Mouse (Mus musculus): ENCODE data around the gene Syn3. TPM values are rescaled to one million over a fixed set of nuclear protein-coding genes. Genes with fewer than 3 reads are reported as not detected.

Gene Syn3
- polyA plus RNA-seq, 1 experiment from 2014 or later: 0.22 TPM

DNA sequence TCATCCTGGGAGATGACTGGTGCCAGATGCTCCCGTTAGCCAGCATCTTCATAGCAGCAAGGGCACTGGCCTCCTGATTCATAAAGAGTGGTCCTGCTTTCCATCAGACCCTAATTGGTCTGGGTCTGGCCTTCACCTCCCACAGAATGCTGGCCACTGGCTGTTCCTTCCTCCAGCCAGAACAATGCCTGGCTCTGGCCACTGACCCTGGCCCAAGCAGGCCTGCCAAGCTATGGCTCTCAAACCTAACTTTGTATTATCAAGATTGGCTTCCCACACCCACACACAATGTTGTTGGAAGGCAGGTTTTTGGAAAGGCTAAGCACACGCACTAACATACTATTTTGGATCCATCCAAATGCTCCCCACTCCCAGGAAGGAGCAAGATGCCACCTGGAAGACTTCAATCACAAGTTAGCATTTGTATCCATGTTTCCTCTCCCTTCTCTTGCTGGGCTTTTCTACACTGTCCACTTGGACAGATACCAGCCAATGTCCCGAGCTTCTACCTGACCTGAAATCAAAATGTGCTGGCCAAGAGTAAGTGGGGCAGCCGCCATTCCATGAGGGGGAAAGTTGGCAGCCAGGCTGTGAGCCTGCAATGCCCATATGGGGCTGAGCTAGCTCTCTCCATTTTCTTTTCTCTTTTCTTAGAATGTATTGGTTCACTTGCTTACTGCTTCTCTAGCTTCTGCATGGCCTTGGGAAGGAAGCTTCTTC is 175.3 kb downstream of the Syn3 start:
- H3K4me2 ChIP-seq (ENCODE audit: low read depth, low read length): no peak overlapping the region
- 54% methylated on average over 4 of the region's 4 CpGs for WGBS (ENCODE audit: insufficient replicate concordance)

DNA sequence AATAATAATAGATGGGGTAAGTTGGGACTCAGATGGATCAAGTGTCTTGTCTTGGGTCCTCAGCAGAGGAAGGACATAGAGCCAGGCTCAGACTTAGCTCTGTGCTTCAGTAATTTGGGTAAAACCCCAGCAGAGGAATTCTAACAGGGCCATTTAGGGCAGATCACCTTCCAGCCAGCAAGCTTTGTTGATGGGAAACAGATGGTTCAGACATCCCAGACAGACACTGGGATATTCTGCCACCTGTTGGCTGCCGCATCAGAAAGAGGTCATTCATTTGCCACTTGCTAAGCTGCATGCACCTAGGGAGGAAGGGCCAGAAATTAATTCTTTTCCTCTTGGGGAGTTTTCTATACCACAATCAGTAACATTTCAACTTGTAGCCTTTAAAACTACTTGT is 176.7 kb downstream of the Syn3 start:
- 76% methylated on average over 1 of the region's 1 CpGs for WGBS (ENCODE audit: insufficient replicate concordance)
- no peak overlapping the region for H3K9ac ChIP-seq (ENCODE audit: low read depth, low read length)
- H3K27ac ChIP-seq (ENCODE audit: low read length): no peak overlapping the region
- no peaks in the 10 kb centered on the region for H3K4me1 ChIP-seq (ENCODE audit: control insufficient read depth, low read depth, low read length)
- no peak overlapping the region for H3K4me3 ChIP-seq (ENCODE audit: low read depth, low read length)
- H3K4me2 ChIP-seq (ENCODE audit: low read depth, low read length): no peak overlapping the region
- no peaks in the 10 kb centered on the region for H3K27me3 ChIP-seq (ENCODE audit: control insufficient read depth, insufficient read depth, low read depth, low read length)
- no peaks in the 10 kb centered on the region for H3K36me3 ChIP-seq (ENCODE audit: control insufficient read depth, insufficient read depth)
- ATAC-seq (ENCODE audit: low read depth): no peak
- H3K9me3 ChIP-seq (replicated peaks; ENCODE audit: control insufficient read depth, low read length): no peaks in the 10 kb centered on the region

More for the DNA sequence above, 175.3 kb downstream of the Syn3 start:
- Histone ChIP-seq H3K4me3 (ENCODE audit: low read depth, low read length) (no peak overlapping the region), H3K9ac (ENCODE audit: low read depth, low read length) (no peak overlapping the region), H3K27me3 (ENCODE audit: control insufficient read depth, insufficient read depth, low read depth, low read length) (no peaks in the 10 kb centered on the region), H3K36me3 (ENCODE audit: control insufficient read depth, insufficient read depth) (no peaks in the 10 kb centered on the region), H3K27ac (ENCODE audit: low read length) (no peak overlapping the region), H3K9me3 (replicated peaks; ENCODE audit: control insufficient read depth, low read length) (no peaks in the 10 kb centered on the region), H3K4me1 (ENCODE audit: control insufficient read depth, low read depth, low read length) (no peaks in the 10 kb centered on the region)
- ATAC-seq (ENCODE audit: low read depth): no peak

DNA sequence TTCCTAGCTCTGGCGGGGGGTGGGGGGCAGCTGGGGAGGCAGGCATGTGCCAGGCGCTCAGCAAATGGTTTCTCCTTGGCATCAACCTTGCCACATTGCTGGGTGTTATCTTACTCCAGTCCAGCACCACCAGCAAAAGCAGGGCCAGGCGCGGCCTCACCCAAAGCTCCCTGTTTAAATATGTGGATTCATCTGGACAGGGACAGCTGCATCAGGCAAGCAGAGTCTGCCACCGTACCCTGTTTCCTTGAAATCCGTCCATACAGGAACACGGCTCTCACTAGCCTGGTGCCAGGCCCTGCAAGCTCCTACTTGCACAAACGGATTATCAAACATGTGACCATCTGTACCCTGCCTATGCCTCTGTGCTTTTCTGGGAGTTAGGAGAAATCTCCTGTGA is 177.5 kb downstream of the Syn3 start:
- no peak for ATAC-seq (ENCODE audit: low read depth)
- Histone ChIP-seq H3K36me3 (ENCODE audit: control insufficient read depth, insufficient read depth) (no peaks in the 10 kb centered on the region), H3K9me3 (replicated peaks; ENCODE audit: control insufficient read depth, low read length) (no peaks in the 10 kb centered on the region), H3K27me3 (ENCODE audit: control insufficient read depth, insufficient read depth, low read depth, low read length) (no peaks in the 10 kb centered on the region), H3K4me1 (ENCODE audit: control insufficient read depth, low read depth, low read length) (no peaks in the 10 kb centered on the region), H3K4me2 (ENCODE audit: low read depth, low read length) (no peak overlapping the region), H3K9ac (ENCODE audit: low read depth, low read length) (no peak overlapping the region), H3K27ac (ENCODE audit: low read length) (no peak overlapping the region), H3K4me3 (ENCODE audit: low read depth, low read length) (no peak overlapping the region)
- 69% methylated on average over 8 of the region's 8 CpGs for WGBS (ENCODE audit: insufficient replicate concordance)

DNA sequence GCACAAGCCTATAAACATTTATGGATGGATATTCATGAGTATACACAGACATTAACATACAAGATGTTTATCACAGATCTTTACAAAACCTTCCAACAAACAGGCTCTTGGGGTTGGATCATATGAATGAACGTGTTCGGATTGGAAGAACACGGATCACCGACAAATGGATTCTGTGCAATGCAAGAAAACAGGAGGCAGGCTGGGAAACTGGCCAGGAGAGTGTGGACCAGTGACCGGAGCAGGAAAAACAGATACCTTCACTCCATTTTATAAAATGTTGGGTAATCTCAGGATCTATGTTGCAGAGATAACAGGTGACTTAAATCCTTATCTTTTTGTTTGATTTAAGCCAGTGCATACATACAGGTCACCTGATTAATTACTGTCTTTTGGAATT is 178.5 kb downstream of the Syn3 start:
- Histone ChIP-seq H3K4me2 (ENCODE audit: low read depth, low read length) (no peak overlapping the region), H3K36me3 (ENCODE audit: control insufficient read depth, insufficient read depth) (no peaks in the 10 kb centered on the region), H3K4me3 (ENCODE audit: low read depth, low read length) (no peak overlapping the region), H3K9ac (ENCODE audit: low read depth, low read length) (no peak overlapping the region), H3K9me3 (replicated peaks; ENCODE audit: control insufficient read depth, low read length) (no peaks in the 10 kb centered on the region), H3K27me3 (ENCODE audit: control insufficient read depth, insufficient read depth, low read depth, low read length) (no peaks in the 10 kb centered on the region), H3K4me1 (ENCODE audit: control insufficient read depth, low read depth, low read length) (no peaks in the 10 kb centered on the region), H3K27ac (ENCODE audit: low read length) (no peak overlapping the region)
- 84% methylated on average over 5 of the region's 5 CpGs for whole genome bisulfite sequencing (ENCODE audit: insufficient replicate concordance)
- ATAC-seq (ENCODE audit: low read depth): no peak

DNA sequence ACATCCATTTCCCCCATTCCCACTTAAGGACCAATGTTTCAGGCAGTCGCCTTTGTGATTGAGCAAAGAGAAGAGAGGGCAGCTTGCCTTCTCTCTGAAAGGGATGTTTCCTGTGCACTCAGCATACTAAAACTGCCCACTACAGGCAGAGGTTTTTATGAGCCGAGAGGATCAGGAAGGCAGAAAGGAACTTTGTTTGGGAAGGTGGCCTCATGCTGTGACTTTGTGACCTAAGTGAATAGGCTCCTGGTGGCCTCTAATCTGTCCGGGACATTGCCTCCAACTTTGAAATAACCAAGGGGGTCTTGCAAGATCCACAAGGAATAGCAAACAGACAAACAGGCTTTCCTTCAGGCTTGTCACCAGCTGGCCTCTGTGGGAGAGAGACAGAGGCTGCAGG is 179.2 kb downstream of the Syn3 start:
- no peaks in the 10 kb centered on the region for H3K27me3 ChIP-seq (ENCODE audit: control insufficient read depth, insufficient read depth, low read depth, low read length)
- 52% methylated on average over 3 of the region's 3 CpGs for WGBS (ENCODE audit: insufficient replicate concordance)
- no peak for ATAC-seq (ENCODE audit: low read depth)

DNA sequence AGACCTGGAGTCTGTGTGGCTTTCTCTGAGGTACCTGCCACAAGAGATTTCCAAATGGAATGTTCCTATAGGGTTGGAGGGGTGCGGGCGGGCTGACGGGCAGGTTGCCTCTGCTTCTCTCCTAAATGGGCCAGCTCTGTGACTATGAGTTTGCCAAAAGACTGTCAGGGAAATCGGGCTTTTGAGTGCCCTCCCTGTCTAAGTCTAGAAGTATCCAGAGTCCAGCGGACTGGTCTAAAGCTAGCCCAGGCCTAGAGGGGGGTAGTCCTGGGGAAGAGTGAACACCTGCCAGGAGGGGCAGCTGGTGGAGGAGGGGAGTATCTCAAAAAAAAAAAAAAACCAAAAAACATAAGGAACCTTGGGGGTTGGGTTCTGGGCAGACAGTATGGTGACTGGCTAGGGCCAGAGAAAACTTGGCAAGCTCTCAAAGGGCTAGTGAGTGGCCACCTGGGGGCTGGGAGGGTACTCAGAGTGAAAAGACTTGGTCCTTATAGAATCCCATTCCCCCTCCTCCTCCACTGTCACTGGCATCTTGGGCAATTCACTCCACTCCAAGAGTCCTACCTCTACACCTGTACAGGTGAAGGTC is 180.1 kb downstream of the Syn3 start:
- Histone ChIP-seq H3K27me3 (ENCODE audit: control insufficient read depth, insufficient read depth, low read depth, low read length) (no peaks in the 10 kb centered on the region), H3K9me3 (replicated peaks; ENCODE audit: control insufficient read depth, low read length) (no peaks in the 10 kb centered on the region), H3K4me3 (ENCODE audit: low read depth, low read length) (no peak overlapping the region), H3K27ac (ENCODE audit: low read length) (no peak overlapping the region), H3K9ac (ENCODE audit: low read depth, low read length) (no peak overlapping the region), H3K36me3 (ENCODE audit: control insufficient read depth, insufficient read depth) (no peaks in the 10 kb centered on the region), H3K4me1 (ENCODE audit: control insufficient read depth, low read depth, low read length) (no peaks in the 10 kb centered on the region), H3K4me2 (ENCODE audit: low read depth, low read length) (no peak overlapping the region)
- WGBS (ENCODE audit: insufficient replicate concordance): 64% methylated on average over 5 of the region's 5 CpGs
- ATAC-seq (ENCODE audit: low read depth): no peak

More for the DNA sequence above, 179.2 kb downstream of the Syn3 start:
- Histone ChIP-seq H3K36me3 (ENCODE audit: control insufficient read depth, insufficient read depth) (no peaks in the 10 kb centered on the region), H3K27ac (ENCODE audit: low read length) (no peak overlapping the region), H3K9me3 (replicated peaks; ENCODE audit: control insufficient read depth, low read length) (no peaks in the 10 kb centered on the region), H3K4me2 (ENCODE audit: low read depth, low read length) (no peak overlapping the region), H3K4me1 (ENCODE audit: control insufficient read depth, low read depth, low read length) (no peaks in the 10 kb centered on the region), H3K4me3 (ENCODE audit: low read depth, low read length) (no peak overlapping the region), H3K9ac (ENCODE audit: low read depth, low read length) (no peak overlapping the region)

DNA sequence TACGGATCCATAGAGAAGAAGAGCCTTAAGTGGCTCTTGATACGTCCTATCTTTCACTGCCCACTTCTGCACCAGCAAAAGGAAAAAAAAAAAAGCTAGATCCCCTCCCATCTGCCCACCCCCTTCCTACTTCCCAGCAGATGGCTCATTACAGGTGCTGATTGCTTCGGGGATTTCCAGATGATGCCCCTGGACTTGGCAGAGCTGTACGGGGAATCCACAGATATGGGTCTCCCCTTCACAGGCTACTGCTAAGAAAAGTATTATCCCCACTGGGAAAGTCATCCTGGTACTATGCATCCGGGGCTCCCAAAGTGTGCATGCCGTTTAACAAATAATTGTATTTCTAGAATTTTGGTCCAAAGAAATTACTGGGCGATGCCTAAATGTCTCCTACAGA is 181.1 kb downstream of the Syn3 start:
- Histone ChIP-seq H3K4me3 (ENCODE audit: low read depth, low read length) (no peak overlapping the region), H3K27ac (ENCODE audit: low read length) (no peak overlapping the region), H3K4me2 (ENCODE audit: low read depth, low read length) (no peak overlapping the region), H3K4me1 (ENCODE audit: control insufficient read depth, low read depth, low read length) (no peaks in the 10 kb centered on the region), H3K9ac (ENCODE audit: low read depth, low read length) (no peak overlapping the region), H3K36me3 (ENCODE audit: control insufficient read depth, insufficient read depth) (no peaks in the 10 kb centered on the region), H3K9me3 (replicated peaks; ENCODE audit: control insufficient read depth, low read length) (no peaks in the 10 kb centered on the region), H3K27me3 (ENCODE audit: control insufficient read depth, insufficient read depth, low read depth, low read length) (no peaks in the 10 kb centered on the region)
- WGBS (ENCODE audit: insufficient replicate concordance): 63% methylated on average over 7 of the region's 7 CpGs
- no peak for ATAC-seq (ENCODE audit: low read depth)

DNA sequence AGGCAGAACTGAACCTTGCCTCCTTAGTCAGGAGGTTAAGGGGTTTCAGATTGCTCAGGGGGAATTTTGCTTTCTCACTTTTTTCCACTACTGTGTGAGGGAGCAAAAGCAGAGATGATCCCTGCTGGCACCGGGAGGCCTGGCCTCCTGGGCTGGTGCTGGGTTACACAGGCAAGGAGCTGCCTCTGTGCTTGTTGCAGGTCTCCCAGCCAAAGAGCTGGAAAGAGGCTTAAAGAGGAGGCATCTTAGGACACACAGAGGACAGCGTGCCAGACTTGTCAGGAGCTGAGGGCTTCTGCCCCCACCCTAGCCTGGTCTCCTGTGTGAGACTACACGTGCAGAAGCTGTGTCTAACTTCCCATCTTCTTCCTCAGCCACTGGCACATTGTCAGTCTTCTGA is 183.2 kb downstream of the Syn3 start:
- ATAC-seq (ENCODE audit: low read depth): no peak
- no peak overlapping the region for H3K27ac ChIP-seq (ENCODE audit: low read length)
- 50% methylated on average over 3 of the region's 3 CpGs for WGBS (ENCODE audit: insufficient replicate concordance)

DNA sequence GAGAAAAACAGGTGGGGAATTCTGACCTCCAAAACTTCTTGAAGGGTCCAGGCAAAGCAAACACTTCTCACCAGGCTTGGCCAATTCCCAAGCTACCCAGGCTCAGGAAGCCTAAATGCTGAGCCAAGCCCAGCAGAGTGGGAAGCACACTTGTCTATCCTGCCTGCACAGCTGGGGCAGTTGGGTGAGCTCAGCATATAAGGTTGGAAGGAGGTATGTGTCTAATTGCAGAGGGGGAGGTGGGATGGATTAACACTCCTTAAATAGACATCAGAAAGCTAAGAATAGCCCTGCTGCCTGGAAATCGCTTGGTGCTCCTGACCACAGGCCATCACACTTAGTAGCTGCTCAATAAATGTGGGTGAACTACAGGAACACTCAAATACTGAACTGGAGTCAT is 185.2 kb downstream of the Syn3 start:
- no peak for ATAC-seq (ENCODE audit: low read depth)
- Histone ChIP-seq H3K27me3 (ENCODE audit: control insufficient read depth, insufficient read depth, low read depth, low read length) (no peaks in the 10 kb centered on the region), H3K36me3 (ENCODE audit: control insufficient read depth, insufficient read depth) (no peaks in the 10 kb centered on the region), H3K4me2 (ENCODE audit: low read depth, low read length) (no peak overlapping the region), H3K9ac (ENCODE audit: low read depth, low read length) (no peak overlapping the region), H3K27ac (ENCODE audit: low read length) (no peak overlapping the region), H3K4me3 (ENCODE audit: low read depth, low read length) (no peak overlapping the region), H3K4me1 (ENCODE audit: control insufficient read depth, low read depth, low read length) (no peaks in the 10 kb centered on the region), H3K9me3 (replicated peaks; ENCODE audit: control insufficient read depth, low read length) (no peaks in the 10 kb centered on the region)
- WGBS (ENCODE audit: insufficient replicate concordance): 47% methylated on average over 1 of the region's 1 CpGs

More for the DNA sequence above, 183.2 kb downstream of the Syn3 start:
- Histone ChIP-seq H3K9me3 (replicated peaks; ENCODE audit: control insufficient read depth, low read length) (no peaks in the 10 kb centered on the region), H3K4me2 (ENCODE audit: low read depth, low read length) (no peak overlapping the region), H3K27me3 (ENCODE audit: control insufficient read depth, insufficient read depth, low read depth, low read length) (no peaks in the 10 kb centered on the region), H3K9ac (ENCODE audit: low read depth, low read length) (no peak overlapping the region), H3K4me3 (ENCODE audit: low read depth, low read length) (no peak overlapping the region), H3K36me3 (ENCODE audit: control insufficient read depth, insufficient read depth) (no peaks in the 10 kb centered on the region), H3K4me1 (ENCODE audit: control insufficient read depth, low read depth, low read length) (no peaks in the 10 kb centered on the region)
